Mouse (Mus musculus) liver, embryonic 16.5 days (tissue): ENCODE data around the gene Wdr86. TPM values are rescaled to one million over a fixed set of nuclear protein-coding genes. Genes with fewer than 3 reads are reported as not detected.

Experiments used
- ATAC-seq: fragments of 200-750 bp; cut with Nextera tagmentation; 2 replicates; pipeline ENCODE4 v1.8.0; 2017; ENCODE audit warnings: low read depth, mild to moderate bottlenecking, moderate number of reproducible peaks, moderate library complexity
- H3K27ac ChIP-seq: fragments of 300-500 bp; sonication (generic); 2 replicates; pipeline ENCODE4 v1.5.1; 2014; ENCODE audit warnings: mild to moderate bottlenecking, low read length
- H3K27me3 ChIP-seq: fragments of 300-500 bp; sonication (generic); 2 replicates; pipeline ENCODE4 v1.6.1; 2014; ENCODE audit warnings: low read depth, low read length, mixed read lengths; ENCODE audit not compliant: control insufficient read depth, insufficient read depth
- H3K36me3 ChIP-seq: fragments of 300-500 bp; sonication (generic); 2 replicates; pipeline ENCODE4 v1.6.1; 2014; ENCODE audit warnings: mild to moderate bottlenecking; ENCODE audit not compliant: control insufficient read depth, insufficient read depth
- H3K4me1 ChIP-seq: fragments of 300-500 bp; sonication (generic); 2 replicates; pipeline ENCODE4 v1.6.1; 2014; ENCODE audit warnings: low read depth, low read length, mixed read lengths; ENCODE audit not compliant: control insufficient read depth
- H3K4me2 ChIP-seq: fragments of 300-500 bp; sonication (generic); 2 replicates; pipeline ENCODE4 v1.6.1; 2014; ENCODE audit warnings: low read depth, low read length, mixed read lengths
- H3K4me3 ChIP-seq: fragments of 300-500 bp; sonication (generic); 2 replicates; pipeline ENCODE4 v1.5.1; 2014; ENCODE audit warnings: low read depth, mild to moderate bottlenecking, low read length
- H3K9ac ChIP-seq: fragments of 300-500 bp; sonication (generic); 2 replicates; pipeline ENCODE4 v1.6.1; 2014; ENCODE audit warnings: low read depth, low read length
- H3K9me3 ChIP-seq: fragments of 300-500 bp; sonication (generic); replicated peaks from 2 replicates; pipeline ENCODE4 v1.6.1; 2016; ENCODE audit warnings: low read length; ENCODE audit not compliant: control insufficient read depth
- WGBS: fragments of 180-500 bp; shearing (Covaris S2); extraction: QIAGEN DNeasy Blood & Tissue Kit; methylation state at CpG from one replicate; pipeline ENCODE4 v1.1.7; 2014; ENCODE audit not compliant: insufficient replicate concordance; 5-methylcytosine and 5-hydroxymethylcytosine counted together
- polyA plus RNA-seq: library from polyadenylated mRNA; unstranded; fragments of >200 nt; fragmentation: Nextera tagmentation; extraction: Ambion mirVana; gene quantifications from 2 replicates; pipeline ENCODE4 v1.2.1, GENCODE M21; 2015

Gene Wdr86
- polyA plus RNA-seq, 1 experiment from 2014 or later, result 1.0 TPM

DNA sequence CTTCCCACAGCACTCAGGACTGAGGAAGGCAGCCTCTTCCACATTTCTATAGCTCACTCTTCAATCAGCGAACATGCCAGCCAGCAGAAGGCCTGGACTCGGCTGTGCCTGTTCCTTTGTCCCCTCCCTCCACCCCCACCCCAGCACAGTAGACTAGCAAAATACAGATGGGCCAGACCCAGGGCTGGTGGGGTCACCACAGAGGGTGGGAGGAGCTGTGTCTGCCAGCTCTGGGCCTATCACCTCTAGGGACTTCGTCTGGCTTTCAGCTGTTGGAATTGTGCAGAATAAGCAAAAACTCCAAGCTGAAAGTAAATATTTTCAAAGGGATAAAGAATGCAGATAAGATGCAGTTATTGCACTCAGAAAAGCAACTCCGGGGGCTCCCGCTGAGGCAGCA, 5.7 kb downstream of the Wdr86 start:
- H3K27me3 ChIP-seq, result peaks cover 9% of the 10 kb centered on the region
- no peaks in the 10 kb centered on the region for H3K36me3 ChIP-seq
- H3K4me2 ChIP-seq, result no peak overlapping the region
- ATAC-seq, result no peak
- no peaks in the 10 kb centered on the region for H3K4me1 ChIP-seq
- H3K4me3 ChIP-seq, result no peak overlapping the region
- H3K9me3 ChIP-seq, result no peaks in the 10 kb centered on the region
- no peak overlapping the region for H3K27ac ChIP-seq
- no peak overlapping the region for H3K9ac ChIP-seq
- 48% methylated on average over 5 of the region's 5 CpGs for WGBS

DNA sequence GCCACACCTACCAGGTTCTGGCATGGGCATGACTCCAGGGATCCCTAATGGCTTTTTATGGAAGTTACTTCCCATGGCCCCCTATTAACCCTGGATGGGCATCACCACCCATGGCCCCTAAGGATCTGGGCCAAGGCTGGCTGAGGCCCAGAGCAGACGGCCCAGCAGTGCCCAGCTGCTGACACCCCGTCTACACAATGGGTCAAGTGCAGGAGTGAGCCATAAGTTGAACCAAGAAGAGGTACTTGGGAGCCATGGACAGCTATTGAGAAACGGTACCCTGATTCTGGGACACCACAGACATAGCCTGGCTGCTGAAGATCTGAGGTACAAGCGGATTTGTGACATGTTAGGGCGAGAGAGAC, 6.3 kb downstream of the Wdr86 start:
- WGBS, result 68% methylated on average over 5 of the region's 5 CpGs

GRCm38 (mm10) chr5:24723527-24724269, 6.8 kb downstream of the Wdr86 start:
- no peaks in the 10 kb centered on the region for H3K36me3 ChIP-seq
- H3K4me2 ChIP-seq, result no peak overlapping the region
- no peak overlapping the region for H3K4me3 ChIP-seq
- H3K27me3 ChIP-seq, result no peaks in the 10 kb centered on the region; the same call in 1 of the 2 replicates
- WGBS, result 50% methylated on average over 11 of the region's 11 CpGs
- no peak overlapping the region for H3K27ac ChIP-seq
- no peak overlapping the region for H3K9ac ChIP-seq
- H3K9me3 ChIP-seq, result no peaks in the 10 kb centered on the region
- no peak for ATAC-seq
- H3K4me1 ChIP-seq, result no peaks in the 10 kb centered on the region

More for the DNA sequence above, 6.3 kb downstream of the Wdr86 start:
- Histone ChIP-seq H3K9ac (no peak overlapping the region), H3K36me3 (no peaks in the 10 kb centered on the region), H3K27me3 (peaks cover 3% of the 10 kb centered on the region), H3K9me3 (no peaks in the 10 kb centered on the region), H3K4me3 (no peak overlapping the region), H3K4me1 (no peaks in the 10 kb centered on the region), H3K4me2 (no peak overlapping the region), H3K27ac (no peak overlapping the region)
- ATAC-seq, result no peak

DNA sequence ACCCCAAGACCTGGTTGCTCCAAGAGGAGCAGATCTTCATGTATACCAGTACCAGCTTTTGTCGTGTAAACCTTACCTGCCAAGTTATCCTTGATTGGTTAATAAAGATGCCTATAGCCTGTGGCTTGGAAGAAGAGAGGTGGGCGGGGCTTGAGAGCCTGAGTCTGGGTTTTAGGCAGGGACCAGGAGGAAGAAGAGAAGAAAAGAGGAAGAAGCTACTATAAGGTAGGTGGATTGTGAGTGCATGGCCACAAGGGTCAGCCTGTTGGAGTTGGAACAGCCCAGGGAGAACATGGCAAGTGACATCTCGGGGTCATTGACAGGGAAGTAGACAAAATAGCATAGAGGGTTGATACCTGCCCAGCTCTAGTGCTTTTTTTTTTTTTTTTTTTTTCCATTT, 10.7 kb downstream of the Wdr86 start:
- ATAC-seq, result no peak

GRCm38 (mm10) chr5:24718076-24718475, 12.5 kb downstream of the Wdr86 start:
- WGBS, result 71% methylated on average over 6 of the region's 6 CpGs
- no peaks in the 10 kb centered on the region; the same call in 1 of the 2 replicates for H3K4me1 ChIP-seq
- no peak overlapping the region for H3K4me2 ChIP-seq
- no peak overlapping the region for H3K4me3 ChIP-seq
- H3K9ac ChIP-seq, result no peak overlapping the region
- H3K36me3 ChIP-seq, result no peaks in the 10 kb centered on the region
- no peak for ATAC-seq
- no peaks in the 10 kb centered on the region for H3K27me3 ChIP-seq
- no peaks in the 10 kb centered on the region for H3K9me3 ChIP-seq
- H3K27ac ChIP-seq, result no peak overlapping the region

More for the DNA sequence above, 10.7 kb downstream of the Wdr86 start:
- no peak overlapping the region for H3K9ac ChIP-seq
- no peak overlapping the region for H3K4me2 ChIP-seq
- no peaks in the 10 kb centered on the region for H3K9me3 ChIP-seq
- no peak overlapping the region for H3K4me3 ChIP-seq
- H3K27me3 ChIP-seq, result no peaks in the 10 kb centered on the region
- no peak overlapping the region for H3K27ac ChIP-seq
- no peaks in the 10 kb centered on the region; the same call in 1 of the 2 replicates for H3K4me1 ChIP-seq
- no peaks in the 10 kb centered on the region for H3K36me3 ChIP-seq
- WGBS, result 49% methylated on average over 3 of the region's 3 CpGs

DNA sequence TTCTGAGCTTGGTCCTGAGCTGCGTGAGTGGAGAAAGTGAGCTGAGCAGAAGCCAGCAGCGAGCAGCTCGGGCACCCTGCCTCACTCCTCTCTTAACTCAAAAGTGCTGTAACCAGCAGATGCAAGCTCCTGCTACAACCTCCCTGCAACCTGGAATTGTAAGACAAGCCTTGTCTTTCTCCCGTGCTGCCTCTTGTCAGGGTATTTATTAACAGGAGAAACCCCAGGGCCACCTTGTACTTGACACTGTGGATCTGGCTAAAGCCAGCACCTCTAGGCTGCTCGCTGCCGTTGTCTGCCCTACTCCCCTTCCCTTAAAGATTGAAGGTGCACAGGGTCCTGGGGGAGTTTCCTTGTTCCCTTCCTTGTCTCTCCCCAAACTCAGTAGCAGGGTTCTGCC, 16.5 kb downstream of the Wdr86 start:
- 71% methylated on average over 6 of the region's 6 CpGs for WGBS
- peaks cover 3% of the 10 kb centered on the region for H3K36me3 ChIP-seq
- no peak overlapping the region for H3K4me2 ChIP-seq
- ATAC-seq, result no peak
- H3K9ac ChIP-seq, result no peak overlapping the region
- no peaks in the 10 kb centered on the region; the same call in 1 of the 2 replicates for H3K4me1 ChIP-seq
- no peaks in the 10 kb centered on the region for H3K27me3 ChIP-seq
- H3K9me3 ChIP-seq, result no peaks in the 10 kb centered on the region
- H3K4me3 ChIP-seq, result no peak overlapping the region
- H3K27ac ChIP-seq, result no peak overlapping the region

- H3K36me3 ChIP-seq, result peaks cover 10% of the 10 kb centered on the region
- ATAC-seq, result no peak
- no peaks in the 10 kb centered on the region for H3K9me3 ChIP-seq
- H3K4me2 ChIP-seq, result no peak overlapping the region
- 56% methylated on average over 2 of the region's 2 CpGs for WGBS
- H3K9ac ChIP-seq, result no peak overlapping the region
- H3K4me3 ChIP-seq, result no peak overlapping the region
- no peaks in the 10 kb centered on the region; the same call in 1 of the 2 replicates for H3K4me1 ChIP-seq
- no peak overlapping the region for H3K27ac ChIP-seq
- H3K27me3 ChIP-seq, result no peaks in the 10 kb centered on the region
These were observed 17.3 kb downstream of the Wdr86 start for GRCm38 (mm10) chr5:24713199-24713598.

GRCm38 (mm10) chr5:24711615-24712014, 18.9 kb downstream of the Wdr86 start:
- H3K9ac ChIP-seq, result no peak overlapping the region
- no peak overlapping the region for H3K4me3 ChIP-seq
- no peak overlapping the region for H3K27ac ChIP-seq
- 84% methylated on average over 6 of the region's 6 CpGs for WGBS
- H3K9me3 ChIP-seq, result no peaks in the 10 kb centered on the region
- no peak for ATAC-seq
- H3K27me3 ChIP-seq, result no peaks in the 10 kb centered on the region
- H3K4me2 ChIP-seq, result no peak overlapping the region
- H3K4me1 ChIP-seq, result no peaks in the 10 kb centered on the region
- peaks cover 14% of the 10 kb centered on the region for H3K36me3 ChIP-seq

GRCm38 (mm10) chr5:24709962-24710361, 20.6 kb downstream of the Wdr86 start:
- Histone ChIP-seq H3K4me1 (no peaks in the 10 kb centered on the region), H3K9ac (no peak overlapping the region), H3K4me2 (no peak overlapping the region), H3K36me3 (peaks cover 19% of the 10 kb centered on the region), H3K27me3 (no peaks in the 10 kb centered on the region), H3K9me3 (no peaks in the 10 kb centered on the region), H3K4me3 (no peak overlapping the region), H3K27ac (no peak overlapping the region)
- WGBS, result 79% methylated on average over 2 of the region's 2 CpGs
- no peak for ATAC-seq
